Mouse (Mus musculus) megakaryocyte progenitor cell, adult 5-6 weeks (primary cell): ENCODE measurements around the gene Gm44973. TPM values are rescaled to one million over a fixed set of nuclear protein-coding genes. Genes with fewer than 3 reads are reported as not detected.
A peak's percentile ranks its signal among the peaks of the same experiment; 100 is the strongest.
"Not testable (repeated sequence)": the region's sequence is repeated elsewhere in the genome, so short reads cannot be mapped to it uniquely, and the experiment has no call there.

Experiments used
- ATAC-seq: replicated peaks from 2 replicates; pipeline ENCODE4 v1.8.0; 2016; ENCODE audit warnings: mild to moderate bottlenecking, moderate TSS enrichment, inconsistent platforms; ENCODE audit not compliant: poor library complexity
- total RNA-seq, 2 experiments: library from RNA; stranded (forward) in 1 of 2; stranded (reverse) in 1 of 2; fragments of 157-497, 149-512 nt in 1 of 2; fragments of 200-1000 nt in 1 of 2; gene quantifications; 2 replicates each; pipeline versions ENCODE4 v1.2.3 to v1.2.4; 2015 to 2017

Gene Gm44973
- total RNA-seq, 2 experiments from 2014 or later = 4.6 TPM; not detected in 1

GRCm38 (mm10) chr7:5016057-5016456, 761 bp downstream of the Gm44973 start:
- ATAC-seq = no peak

GRCm38 (mm10) chr7:5016920-5017319, 1.6 kb downstream of the Gm44973 start:
- no peak for ATAC-seq

- no peak for ATAC-seq
Observed at GRCm38 (mm10) chr7:5017352-5017751, 2.1 kb downstream of the Gm44973 start.

- ATAC-seq = no peak
Observed at GRCm38 (mm10) chr7:5017931-5018330, 2.6 kb downstream of the Gm44973 start.

- ATAC-seq = not testable (repeated sequence)
Observed at GRCm38 (mm10) chr7:5019576-5019975, 4.3 kb downstream of the Gm44973 start.

GRCm38 (mm10) chr7:5020000-5020681, 4.8 kb downstream of the Gm44973 start, which contains the start of the genes Zfp865 and Ccdc106:
Gene Zfp865 (plus strand): TSS chr7:5020376.
Gene Ccdc106 (plus strand): TSS chr7:5020553.
- ATAC-seq = peak; percentile 79

- ATAC-seq = 0 out of 2 replicates have a peak, but pooled peaks have one; percentile 5
Observed at GRCm38 (mm10) chr7:5020685-5021084, 5.4 kb downstream of the Gm44973 start.

- no peak for ATAC-seq
Observed at GRCm38 (mm10) chr7:5021197-5021596, 5.9 kb downstream of the Gm44973 start.

GRCm38 (mm10) chr7:5029543-5029942, 14.2 kb downstream of the Gm44973 start:
- no peak for ATAC-seq

GRCm38 (mm10) chr7:5029946-5030345, 14.7 kb downstream of the Gm44973 start:
- ATAC-seq = no peak

- ATAC-seq = no peak
Observed at GRCm38 (mm10) chr7:5030554-5031275, 15.4 kb downstream of the Gm44973 start.

GRCm38 (mm10) chr7:5031496-5031895, 16.2 kb downstream of the Gm44973 start:
- ATAC-seq = no peak

GRCm38 (mm10) chr7:5033818-5034217, 18.5 kb downstream of the Gm44973 start, which contains the start of gene 4632433K11Rik:
Gene 4632433K11Rik (plus strand): TSS chr7:5034118.
- no peak for ATAC-seq

- no peak for ATAC-seq
Observed at GRCm38 (mm10) chr7:5035628-5036027, 20.3 kb downstream of the Gm44973 start.

GRCm38 (mm10) chr7:5036136-5036535, 20.8 kb downstream of the Gm44973 start:
- no peak for ATAC-seq

GRCm38 (mm10) chr7:5037026-5037425, 21.7 kb downstream of the Gm44973 start:
- ATAC-seq = no peak

GRCm38 (mm10) chr7:5037467-5037866, 22.2 kb downstream of the Gm44973 start:
- no peak for ATAC-seq

- ATAC-seq = peak; percentile 91
Observed at GRCm38 (mm10) chr7:5038109-5038732, 22.9 kb downstream of the Gm44973 start, which contains the start of gene Zfp784. Gene Zfp784 (minus strand): TSS chr7:5038446.

GRCm38 (mm10) chr7:5038940-5039339, 23.6 kb downstream of the Gm44973 start:
- ATAC-seq = no peak

GRCm38 (mm10) chr7:5044981-5045380, 29.7 kb downstream of the Gm44973 start:
- ATAC-seq = peak; percentile 42

GRCm38 (mm10) chr7:5046112-5046511, 30.8 kb downstream of the Gm44973 start:
- ATAC-seq = 0 out of 2 replicates have a peak, but pooled peaks have one; percentile 24
